Mouse (Mus musculus) heart, embryonic 13.5 days (tissue): Measurements from ENCODE around the gene Anapc7. TPM values are rescaled to one million over a fixed set of nuclear protein-coding genes. Genes with fewer than 3 reads are reported as not detected.

Experiments used
- polyA plus RNA-seq: library from polyadenylated mRNA; unstranded; fragments of >200 nt; fragmentation: Nextera tagmentation; extraction: Ambion mirVana; gene quantifications from 2 replicates; pipeline ENCODE4 v1.2.1, GENCODE M21; 2015

The Anapc7 gene
- polyA plus RNA-seq, 1 experiment from 2014 or later: 35.5 TPM

Other genes starting within 250 kb of the Anapc7 start
- gene Hvcn1, start 214.9 kb upstream of the Anapc7 start, polyA plus RNA-seq: 1.9 and 2.7 TPM in 2 replicates
- gene Tctn1, start 157.2 kb upstream of the Anapc7 start, polyA plus RNA-seq: 2.5 and 2.8 TPM in 2 replicates
- gene Pptc7, start 137.3 kb upstream of the Anapc7 start, polyA plus RNA-seq: 9.1 and 9.7 TPM in 2 replicates
- gene Rad9b, start 67.5 kb upstream of the Anapc7 start, polyA plus RNA-seq: 6.2 and 7.5 TPM in 2 replicates
- gene Vps29, start 67.3 kb upstream of the Anapc7 start, polyA plus RNA-seq: 214 and 236 TPM in 2 replicates
- gene Gpn3, start 49.8 kb upstream of the Anapc7 start, polyA plus RNA-seq: 54.4 and 59.9 TPM in 2 replicates
- 55.5 and 56.8 TPM in 2 replicates for gene Fam216a, start 49.3 kb upstream of the Anapc7 start, polyA plus RNA-seq
- 99.1 and 114 TPM in 2 replicates for gene Arpc3, start 29.8 kb upstream of the Anapc7 start, polyA plus RNA-seq
- gene Atp2a2, start 80.5 kb downstream of the Anapc7 start, polyA plus RNA-seq: 221 and 227 TPM in 2 replicates
- gene Ift81, start 192.8 kb downstream of the Anapc7 start, polyA plus RNA-seq: 23.8 and 30.7 TPM in 2 replicates
- gene P2rx7, start 222.2 kb downstream of the Anapc7 start, polyA plus RNA-seq: 1.3 and 1.6 TPM in 2 replicates